Mouse (Mus musculus) heart, adult 8-10 months (tissue): Measurements from ENCODE around the gene Serpinf2. TPM values are rescaled to one million over a fixed set of nuclear protein-coding genes. Genes with fewer than 3 reads are reported as not detected.
"Not testable (repeated sequence)": the region's sequence is repeated elsewhere in the genome, so short reads cannot be mapped to it uniquely, and the experiment has no call there.

Experiments used
- DNase-seq: peaks from one replicate; pipeline ENCODE4 v3.0.0; 2022; ENCODE audit warnings: low spot score
- microRNA-seq: library from miRNA; unstranded; fragments of <30 nt; microRNA quantifications from one replicate; pipeline ENCODE4 v1.2.0, GENCODE M21; 2022
- total RNA-seq, 4 experiments: library from RNA; stranded (reverse); gene quantifications; 2 replicates each; pipeline ENCODE4 v1.2.4; 2022

Gene Serpinf2
- total RNA-seq, 4 experiments from 2014 or later, result not detected

- no peak for DNase-seq
These were observed 43.8 kb downstream of the Serpinf2 start for GRCm38 (mm10) chr11:75395611-75396010.

GRCm38 (mm10) chr11:75383529-75383928 lies 55.9 kb downstream of the Serpinf2 start:
- DNase-seq, result not testable (repeated sequence)

Small RNA genes lying within 50 kb of the gene (microRNA-seq; reads per million reads assigned to microRNA genes)
- 116,387 reads per million, percentile 100 among the genes with 10 or more reads in this experiment for gene Mir22

Other genes starting within 250 kb of the Serpinf2 start
- 10 to 100 TPM in 2 of 4 experiments, 1 to 10 TPM in 2; 8.1 to 11.2 (median 9.7) TPM for gene Dph1, start 248.3 kb downstream of the Serpinf2 start, total RNA-seq
- gene Rtn4rl1, start 245.8 kb downstream of the Serpinf2 start, total RNA-seq, result 1 to 10 TPM; 5.2 to 7.9 (median 6.8) TPM
- gene Rpa1, start 91.3 kb downstream of the Serpinf2 start, total RNA-seq, result 10 to 100 TPM; 62.6 to 69.4 (median 67.4) TPM
- gene Smyd4, start 91.2 kb downstream of the Serpinf2 start, total RNA-seq, result 10 to 100 TPM in 1 of 4 experiments, 1 to 10 TPM in 3; 5.7 to 10.1 (median 8.3) TPM
- 10 to 100 TPM; 13.2 to 18.3 (median 16.8) TPM for gene Serpinf1, start 16.9 kb downstream of the Serpinf2 start, total RNA-seq
- 10 to 100 TPM in 1 of 4 experiments, 1 to 10 TPM in 3; 7.9 to 10.1 (median 8.8) TPM for gene Wdr81, start 15.1 kb upstream of the Serpinf2 start, total RNA-seq
- gene Tlcd2, start 22.1 kb upstream of the Serpinf2 start, total RNA-seq, result 1 to 10 TPM; 2.8 to 5.1 (median 4.0) TPM
- gene Prpf8, start 47.2 kb upstream of the Serpinf2 start, total RNA-seq, result 10 to 100 TPM; 92.4 to 99.5 (median 94.6) TPM
- gene Rilp, start 70.5 kb upstream of the Serpinf2 start, total RNA-seq, result 10 to 100 TPM; 47.8 to 61.5 (median 56.2) TPM
- 1 to 10 TPM; 6.3 to 8.5 (median 7.4) TPM for gene Scarf1, start 73.9 kb upstream of the Serpinf2 start, total RNA-seq
- gene Slc43a2, start 92.1 kb upstream of the Serpinf2 start, total RNA-seq, result 10 to 100 TPM; 13.2 to 22.8 (median 20.1) TPM
- gene Pitpna, start 148.5 kb upstream of the Serpinf2 start, total RNA-seq, result 100 to 1,000 TPM in 3 of 4 experiments, 10 to 100 TPM in 1; 89.5 to 110 (median 105) TPM
- gene Inpp5k, start 191.4 kb upstream of the Serpinf2 start, total RNA-seq, result 10 to 100 TPM; 29.3 to 34.3 (median 32.3) TPM
- 10 to 100 TPM; 84.0 to 98.9 (median 92.7) TPM for gene Myo1c, start 210.9 kb upstream of the Serpinf2 start, total RNA-seq
- 10 to 100 TPM; 73.0 to 84.5 (median 75.2) TPM for gene Crk, start 239.7 kb upstream of the Serpinf2 start, total RNA-seq